Mouse (Mus musculus) brain, embryonic 14.5 days (tissue): ENCODE data around the gene Nkpd1.

ENCODE experiments used
- CTCF ChIP-seq: fragments of 200-500 bp; IDR thresholded peaks from 2 replicates; pipeline ENCODE4 v1.5.1; 2012; ENCODE audit warnings: inconsistent platforms, mild to moderate bottlenecking, moderate library complexity, borderline replicate concordance; ENCODE audit not compliant: insufficient read depth, insufficient read length; ENCODE audit errors: extremely low read depth
- POLR2A ChIP-seq: fragments of 200-500 bp; IDR thresholded peaks from 2 replicates; pipeline ENCODE4 v1.6.1; 2012; ENCODE audit warnings: mild to moderate bottlenecking, inconsistent platforms, borderline replicate concordance; ENCODE audit not compliant: poor library complexity, insufficient read depth, insufficient read length, severe bottlenecking; ENCODE audit errors: extremely low read depth

- no peak for TF ChIP-seq CTCF
- no peak for TF ChIP-seq POLR2A
Measured at GRCm38 (mm10) chr7:19468279-19468678, 49.4 kb upstream of the Nkpd1 start.
